Mouse (Mus musculus) cerebral cortex, adult 2 months (tissue): ENCODE results near the gene Nckipsd.

ENCODE experiments used
- WGBS: fragments of 180-500 bp; shearing (Covaris S2); methylation state at CpG from one replicate; pipeline ENCODE4 v1.1.7; 2018; 5-methylcytosine and 5-hydroxymethylcytosine counted together

Nckipsd gene

DNA sequence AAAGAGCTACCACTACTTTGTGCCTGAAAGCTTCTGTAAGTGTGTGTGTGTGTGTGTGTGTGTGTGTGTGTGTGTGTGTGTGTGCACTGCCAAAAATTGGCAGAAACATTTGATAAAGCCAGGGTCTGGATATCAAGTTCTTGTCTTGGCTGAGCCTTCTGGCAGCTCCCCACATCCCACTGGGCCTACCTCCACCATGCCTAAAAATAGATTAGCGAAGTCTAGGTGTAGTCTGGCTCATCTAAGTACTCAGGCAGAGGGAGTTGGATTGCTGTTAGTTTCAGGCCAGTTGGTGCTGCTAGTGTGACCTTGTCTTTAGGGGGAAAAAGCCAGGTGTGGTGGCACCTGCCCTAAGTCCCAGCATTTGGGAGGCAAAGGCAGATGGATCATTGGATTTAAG lies 1.3 kb upstream of the Nckipsd start:
- WGBS, result 37% methylated on average over 1 of the region's 1 CpGs

DNA sequence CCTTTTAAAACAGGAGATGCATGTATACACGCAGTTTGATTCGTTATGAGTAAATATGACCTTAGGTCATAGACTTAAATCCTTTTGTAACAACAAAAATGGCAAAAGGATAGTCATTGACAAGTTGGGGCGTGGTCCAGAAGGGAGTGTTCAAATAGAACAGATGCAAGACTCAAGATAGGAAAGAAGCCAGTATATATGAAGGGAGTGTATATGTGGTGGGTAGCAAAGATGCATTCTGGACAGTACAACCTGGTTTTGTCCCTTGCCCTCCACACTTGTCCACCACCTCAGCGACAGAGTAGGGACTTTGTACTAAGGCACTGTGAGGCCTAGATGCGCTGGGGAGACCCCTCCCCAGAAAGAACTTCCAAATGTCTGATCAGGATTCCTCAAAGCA lies 494 bp upstream of the Nckipsd start:
- 56% methylated on average over 5 of the region's 5 CpGs for WGBS

DNA sequence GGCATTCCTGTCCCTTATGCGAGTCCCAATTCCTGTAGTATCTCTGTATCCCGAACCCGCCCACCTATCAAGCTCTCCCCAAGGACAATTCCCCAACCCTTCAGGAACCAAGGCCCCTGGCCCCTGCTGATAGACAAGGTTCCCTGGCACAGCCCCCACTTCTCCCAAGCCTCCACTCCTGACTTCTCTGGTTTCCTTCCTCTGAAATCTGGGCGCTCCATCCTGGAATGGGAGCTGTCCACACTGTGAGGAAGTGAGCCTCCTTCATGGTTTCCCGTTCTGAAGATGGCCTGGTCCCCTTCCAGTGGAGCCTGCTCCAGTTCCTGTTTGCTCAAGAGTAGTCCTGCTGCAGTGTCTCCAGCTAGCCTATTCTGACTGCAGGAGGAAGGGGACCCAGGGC lies 1.0 kb downstream of the Nckipsd start:
- WGBS, result 36% methylated on average over 5 of the region's 5 CpGs

DNA sequence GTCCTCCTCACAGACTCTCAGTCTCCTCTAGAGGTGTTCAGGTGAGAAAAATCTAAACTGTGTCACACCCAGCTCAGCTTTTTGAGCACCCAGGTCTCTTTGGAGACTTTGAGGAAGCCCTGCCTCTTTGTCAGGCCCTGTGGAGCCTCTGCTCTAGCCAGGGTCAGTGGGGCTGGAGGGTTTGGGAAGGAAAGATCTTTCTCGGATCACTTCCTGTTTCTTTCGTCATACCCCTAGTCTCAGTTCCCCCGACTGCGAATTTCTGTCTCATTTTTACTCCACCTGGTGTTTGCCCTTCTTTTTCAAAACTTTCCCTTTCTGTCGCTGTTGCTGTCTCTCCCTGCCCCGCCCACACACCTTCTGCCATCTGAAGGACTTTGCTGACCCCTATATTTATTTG lies 1.6 kb downstream of the Nckipsd start:
- WGBS, result 52% methylated on average over 6 of the region's 6 CpGs

DNA sequence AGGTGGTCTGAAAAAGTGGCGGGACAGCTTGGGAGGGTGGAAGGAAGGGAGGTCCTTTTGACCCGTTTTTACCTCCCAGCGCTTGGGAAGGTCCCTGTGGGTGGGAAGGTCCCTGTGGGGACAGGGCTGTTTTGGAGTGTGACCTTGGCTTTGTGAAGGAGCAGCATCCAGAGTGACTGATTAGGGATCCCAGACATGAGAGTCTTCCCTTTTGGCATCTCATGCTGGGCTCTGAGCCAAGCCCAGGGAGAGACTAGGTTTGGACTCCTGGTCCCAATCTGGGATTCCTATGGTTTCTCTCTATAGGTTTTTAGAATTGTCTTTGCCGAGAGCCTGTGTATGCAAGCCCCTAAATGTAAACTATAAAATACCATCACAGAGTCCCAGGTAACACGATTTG lies 2.3 kb downstream of the Nckipsd start:
- WGBS, result 77% methylated on average over 5 of the region's 5 CpGs

DNA sequence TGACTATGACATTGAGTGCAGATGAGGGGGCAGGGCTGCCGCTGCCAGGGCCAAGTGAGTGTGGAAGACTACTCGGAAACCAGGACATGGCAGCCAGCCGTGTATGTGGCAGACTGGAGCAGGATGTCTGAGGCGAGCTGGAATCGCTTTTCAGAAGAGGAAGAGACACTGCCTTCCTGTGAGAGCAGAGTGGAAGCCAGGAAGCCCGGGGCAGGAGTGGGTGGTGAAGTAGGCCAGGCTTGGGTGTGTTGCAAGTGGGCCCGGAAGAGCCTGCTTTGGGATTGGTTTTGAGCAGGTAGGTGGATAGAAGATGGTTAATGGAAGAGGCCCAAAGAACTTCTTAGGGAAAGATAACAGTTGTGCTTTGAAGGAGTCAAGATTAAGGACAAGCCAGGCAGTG lies 7.4 kb downstream of the Nckipsd start:
- WGBS, result 57% methylated on average over 7 of the region's 7 CpGs

DNA sequence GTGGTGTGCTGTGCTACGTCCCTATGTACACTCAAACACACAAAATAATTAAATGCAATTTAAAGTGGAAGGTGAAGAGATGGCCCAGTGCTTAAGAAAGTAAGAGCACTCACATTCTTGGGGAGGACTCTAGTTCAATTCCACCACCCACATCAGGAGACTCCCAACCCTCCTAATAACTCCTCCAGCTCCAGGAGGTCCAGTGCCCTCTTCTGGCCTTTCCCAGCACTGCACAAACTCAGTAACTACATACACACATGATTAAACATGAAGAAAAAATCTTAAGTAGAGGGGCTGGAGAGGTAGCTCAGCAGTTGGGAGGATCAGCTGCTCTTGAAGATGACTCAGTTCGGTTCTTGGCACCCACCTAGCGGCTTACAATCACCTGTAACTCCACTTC lies 11.3 kb downstream of the Nckipsd start:
- WGBS, result 61% methylated on average over 3 of the region's 3 CpGs

DNA sequence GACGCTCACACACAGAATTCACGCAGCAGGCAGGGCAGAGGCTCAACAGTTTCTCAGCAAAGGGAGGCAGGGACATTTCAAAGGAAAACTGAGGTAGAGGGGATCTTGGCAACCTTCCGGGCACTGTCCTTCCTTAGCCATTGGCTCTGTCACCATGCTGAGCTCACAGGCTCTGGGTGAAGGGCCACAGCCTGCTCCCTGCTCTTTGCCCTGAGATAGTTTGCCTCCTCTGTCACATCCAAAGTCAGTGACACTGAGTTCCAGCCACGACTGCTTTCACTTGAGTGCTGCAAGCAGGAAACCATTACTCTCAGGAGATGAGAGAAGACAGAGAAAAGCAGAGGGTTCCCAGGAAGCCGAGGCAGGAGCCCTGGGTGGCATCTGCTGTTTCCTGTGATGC lies 11.9 kb downstream of the Nckipsd start:
- WGBS, result 62% methylated on average over 5 of the region's 5 CpGs

DNA sequence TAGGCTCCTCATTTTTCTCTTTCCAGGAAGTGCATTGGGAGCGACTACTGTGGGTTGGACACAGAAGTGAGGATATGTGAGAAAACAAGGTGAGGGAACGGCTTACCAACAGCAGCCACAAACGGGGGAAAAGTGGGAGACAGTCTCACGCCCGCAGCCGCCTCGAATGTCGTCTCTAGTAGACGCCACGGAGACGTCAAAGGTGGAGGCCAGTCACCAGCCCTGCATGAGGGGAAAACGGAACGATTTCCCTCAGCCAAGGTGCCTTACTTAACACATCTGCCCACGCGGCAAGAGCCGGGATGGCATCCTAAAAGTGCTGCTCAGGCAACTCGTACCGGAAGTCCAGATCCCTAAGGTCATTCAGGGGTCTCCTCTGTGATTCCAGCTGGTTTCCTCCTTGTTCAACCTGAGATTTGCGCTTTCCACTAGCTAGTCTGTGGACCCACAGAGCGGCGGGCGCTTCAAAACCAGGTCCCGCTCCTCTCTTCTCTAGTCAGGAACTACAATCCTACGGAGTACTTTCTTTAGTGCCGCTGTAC lies 16.0 kb downstream of the Nckipsd start:
- 4% methylated on average over 25 of the region's 25 CpGs for WGBS

DNA sequence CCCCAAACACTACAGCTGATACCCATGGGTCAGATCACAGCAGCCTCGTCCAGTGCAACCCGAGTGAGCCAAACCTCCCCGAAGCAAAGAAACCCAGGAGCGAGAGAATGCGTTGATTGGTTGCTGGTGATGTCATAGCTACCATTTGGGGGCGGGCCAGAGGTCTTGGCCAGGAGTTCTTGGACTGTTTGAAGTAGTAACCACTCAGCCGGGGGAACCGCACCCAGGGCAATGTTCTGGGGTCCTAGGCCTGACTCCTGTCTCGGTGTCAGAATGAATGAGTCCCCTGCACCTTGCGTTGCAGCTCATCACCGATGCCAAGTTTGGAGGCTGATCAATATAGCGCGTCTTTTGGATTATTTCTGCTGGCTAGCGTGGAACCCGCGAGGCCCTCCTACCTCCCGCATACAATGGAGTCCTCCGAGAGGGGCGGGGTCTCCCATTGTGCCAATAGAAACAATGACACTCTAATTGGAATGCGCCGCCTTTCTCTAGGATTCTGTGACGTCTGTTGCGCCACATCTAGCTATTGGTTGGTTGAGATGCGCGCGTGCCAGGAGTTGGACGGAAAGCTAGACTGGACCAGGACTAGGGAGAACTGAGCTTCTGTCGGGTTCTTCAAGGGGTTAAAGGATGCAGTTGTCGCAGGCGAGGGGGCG lies 16.7 kb downstream of the Nckipsd start:
- WGBS, result under 1% methylated on average over 31 of the region's 31 CpGs

DNA sequence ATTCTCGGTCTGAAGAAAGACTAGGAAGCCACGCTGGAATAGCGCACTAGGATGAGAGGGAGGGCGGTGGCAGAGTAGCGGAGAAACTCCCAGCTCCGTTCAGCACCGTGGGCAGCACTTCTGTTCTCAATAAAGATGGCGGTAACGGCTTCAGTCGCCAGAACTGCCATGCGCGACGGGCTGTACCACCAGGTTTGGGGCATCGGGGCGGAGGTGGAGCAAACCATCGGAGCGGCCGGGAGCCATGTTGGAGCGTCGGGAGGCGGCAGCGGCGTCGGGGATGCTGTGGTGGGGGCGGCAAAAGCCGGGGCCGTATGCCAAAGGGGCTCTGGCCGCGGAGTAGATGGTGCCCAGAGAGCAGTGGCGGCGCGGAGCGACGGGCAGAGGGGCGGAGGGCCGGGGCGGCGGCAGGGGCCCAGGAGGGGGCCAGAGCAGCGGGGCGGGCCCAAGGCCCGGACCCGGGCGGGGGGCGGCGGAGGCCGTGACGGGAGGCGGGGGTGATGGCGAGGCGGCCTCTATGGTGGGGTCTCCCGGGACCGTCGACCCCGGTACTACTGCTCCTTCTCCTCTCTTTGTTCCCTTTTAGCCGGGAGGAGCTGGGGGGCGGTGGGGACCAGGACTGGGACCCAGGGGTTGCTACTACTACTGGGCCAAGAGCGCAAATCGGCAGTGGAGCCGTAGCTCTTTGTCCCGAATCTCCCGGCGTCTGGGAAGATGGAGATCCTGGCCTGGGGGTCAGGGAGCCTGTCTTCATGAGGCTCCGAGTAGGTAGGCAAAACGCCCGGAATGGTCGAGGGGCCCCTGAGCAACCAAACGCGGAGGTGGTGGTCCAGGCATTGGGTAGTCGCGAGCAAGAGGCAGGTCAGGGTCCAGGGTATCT lies 17.9 kb downstream of the Nckipsd start, which contains the start of gene Celsr3:
Celsr3 (plus strand) TSS at position 501 of the 880 bp plus-strand sequence.
- WGBS, result 2% methylated on average over 68 of the region's 70 CpGs

DNA sequence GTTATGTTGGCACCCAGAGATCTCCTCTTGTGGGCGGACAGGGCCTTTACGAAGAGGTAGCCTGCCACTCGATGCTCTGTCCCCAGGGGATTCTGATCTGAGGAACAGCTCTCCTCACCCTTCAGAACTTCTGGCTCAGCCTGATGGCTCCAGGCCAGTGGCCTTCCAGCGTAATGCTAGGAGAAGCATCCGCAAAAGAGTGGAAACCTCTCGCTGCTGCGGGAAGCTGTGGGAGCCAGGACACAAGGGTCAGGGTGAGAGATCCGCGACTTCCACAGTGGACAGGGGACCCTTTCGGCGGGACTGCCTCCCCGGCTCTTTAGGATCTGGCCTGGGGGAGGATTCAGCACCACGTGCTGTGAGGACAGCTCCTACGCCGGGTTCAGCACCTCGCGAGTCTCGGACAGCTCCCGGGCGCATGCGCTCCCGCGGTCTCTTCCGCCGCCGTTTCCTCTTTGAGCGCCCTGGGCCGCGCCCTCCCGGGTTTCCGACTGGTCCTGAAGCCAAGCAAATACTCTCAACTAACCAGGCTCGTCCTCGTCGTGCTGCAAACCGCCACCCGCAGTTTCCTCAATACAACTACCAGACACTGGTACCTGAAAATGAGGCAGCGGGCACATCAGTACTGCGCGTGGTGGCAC lies 18.7 kb downstream of the Nckipsd start:
- 1% methylated on average over 39 of the region's 39 CpGs for WGBS

DNA sequence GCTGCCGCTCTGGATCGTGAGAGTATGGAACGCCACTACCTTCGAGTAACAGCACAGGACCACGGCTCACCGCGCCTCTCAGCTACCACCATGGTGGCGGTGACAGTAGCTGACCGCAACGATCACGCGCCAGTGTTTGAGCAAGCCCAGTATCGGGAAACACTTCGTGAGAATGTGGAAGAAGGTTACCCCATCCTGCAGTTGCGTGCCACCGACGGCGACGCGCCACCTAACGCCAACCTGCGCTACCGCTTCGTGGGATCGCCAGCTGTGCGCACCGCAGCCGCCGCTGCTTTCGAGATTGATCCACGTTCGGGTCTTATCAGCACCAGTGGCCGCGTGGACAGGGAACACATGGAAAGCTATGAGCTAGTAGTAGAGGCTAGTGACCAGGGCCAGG lies 19.3 kb downstream of the Nckipsd start:
- WGBS, result 16% methylated on average over 34 of the region's 34 CpGs

DNA sequence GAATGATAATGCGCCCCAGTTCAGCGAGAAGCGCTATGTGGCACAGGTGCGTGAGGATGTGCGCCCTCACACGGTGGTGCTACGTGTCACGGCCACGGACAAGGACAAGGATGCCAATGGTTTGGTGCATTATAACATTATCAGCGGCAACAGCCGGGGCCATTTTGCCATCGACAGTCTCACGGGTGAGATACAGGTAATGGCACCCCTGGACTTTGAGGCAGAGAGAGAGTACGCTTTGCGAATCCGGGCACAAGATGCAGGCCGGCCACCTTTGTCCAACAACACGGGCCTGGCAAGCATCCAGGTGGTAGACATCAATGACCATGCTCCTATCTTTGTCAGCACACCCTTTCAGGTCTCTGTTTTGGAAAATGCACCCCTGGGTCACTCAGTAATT lies 19.7 kb downstream of the Nckipsd start:
- WGBS, result 64% methylated on average over 18 of the region's 18 CpGs

DNA sequence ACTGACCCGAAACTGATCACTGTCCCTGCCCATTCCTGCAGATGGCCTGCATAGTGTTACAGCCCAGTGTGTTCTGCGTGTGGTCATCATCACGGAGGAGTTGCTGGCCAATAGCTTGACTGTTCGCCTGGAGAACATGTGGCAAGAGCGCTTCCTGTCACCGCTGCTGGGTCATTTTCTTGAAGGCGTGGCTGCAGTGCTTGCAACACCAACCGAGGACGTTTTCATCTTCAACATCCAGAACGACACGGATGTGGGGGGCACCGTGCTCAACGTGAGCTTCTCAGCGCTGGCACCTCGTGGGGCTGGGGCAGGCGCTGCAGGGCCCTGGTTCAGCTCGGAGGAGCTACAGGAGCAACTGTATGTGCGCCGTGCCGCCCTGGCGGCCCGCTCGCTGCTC lies 23.5 kb downstream of the Nckipsd start:
- WGBS, result 23% methylated on average over 23 of the region's 23 CpGs

DNA sequence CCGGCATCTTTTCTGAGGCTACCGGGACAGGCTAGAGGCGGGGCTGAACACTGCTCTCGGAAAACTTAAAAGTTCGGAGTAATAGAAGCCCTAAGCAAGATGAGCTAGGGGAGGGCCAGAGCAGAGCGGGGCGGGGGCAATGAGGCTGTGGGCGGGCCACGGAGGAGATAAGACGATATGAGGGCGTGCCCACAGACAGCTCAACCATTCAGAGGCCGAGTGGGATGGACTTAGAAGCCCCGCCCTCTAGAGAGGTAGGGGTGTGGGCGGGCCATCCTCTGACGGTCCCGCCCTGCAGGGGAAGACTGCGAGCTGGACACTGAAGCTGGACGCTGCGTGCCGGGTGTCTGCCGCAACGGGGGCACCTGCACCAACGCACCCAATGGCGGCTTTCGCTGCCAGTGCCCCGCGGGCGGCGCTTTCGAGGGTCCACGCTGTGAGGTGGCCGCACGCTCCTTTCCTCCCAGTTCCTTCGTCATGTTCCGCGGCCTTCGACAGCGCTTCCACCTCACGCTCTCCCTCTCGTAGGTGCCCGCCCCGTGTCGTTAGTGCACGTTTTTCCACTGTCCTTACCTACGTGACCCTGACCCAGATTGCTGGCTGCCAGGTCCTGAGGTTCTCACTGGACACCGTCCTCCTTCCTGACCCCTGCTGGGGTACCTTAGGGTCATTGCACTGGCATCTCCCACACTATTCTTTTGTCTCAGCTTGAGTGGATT lies 24.4 kb downstream of the Nckipsd start:
- WGBS, result 21% methylated on average over 46 of the region's 46 CpGs

DNA sequence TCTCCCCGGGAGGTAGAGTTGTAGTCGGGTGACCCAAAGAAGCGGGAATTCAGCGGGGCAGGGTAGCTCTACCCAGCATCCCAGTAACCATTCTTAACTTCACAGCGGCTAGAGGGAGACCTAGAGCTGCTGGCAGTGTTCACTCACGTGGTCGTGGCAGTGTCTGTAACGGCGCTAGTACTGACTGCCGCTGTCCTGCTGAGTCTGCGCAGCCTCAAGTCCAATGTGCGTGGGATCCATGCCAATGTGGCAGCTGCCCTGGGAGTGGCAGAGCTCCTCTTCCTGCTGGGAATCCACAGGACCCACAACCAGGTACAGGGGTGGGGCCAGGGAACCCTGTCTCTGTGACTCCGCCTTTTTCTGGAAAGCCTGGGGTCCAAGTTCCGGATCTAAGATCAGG lies 34.8 kb downstream of the Nckipsd start:
- 19% methylated on average over 14 of the region's 14 CpGs for WGBS

DNA sequence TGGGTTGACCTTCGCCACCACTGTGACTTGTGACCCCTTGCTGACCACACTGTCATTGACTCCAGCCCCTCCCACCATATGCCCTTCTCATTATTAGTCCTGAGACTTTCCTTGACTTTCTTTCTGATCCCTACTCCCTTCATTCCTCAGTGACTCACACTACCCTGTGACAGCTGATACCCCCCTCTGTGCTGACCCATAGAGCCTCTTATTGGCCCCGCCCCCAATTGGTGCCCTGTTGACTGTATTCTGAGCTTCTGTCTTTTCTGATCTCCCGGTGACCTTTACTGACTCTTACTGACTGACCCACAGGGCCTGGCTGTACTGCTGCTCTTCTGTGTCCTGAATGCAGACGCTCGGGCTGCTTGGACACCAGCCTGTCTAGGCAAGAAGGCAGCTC lies 37.2 kb downstream of the Nckipsd start:
- WGBS, result 85% methylated on average over 5 of the region's 5 CpGs

DNA sequence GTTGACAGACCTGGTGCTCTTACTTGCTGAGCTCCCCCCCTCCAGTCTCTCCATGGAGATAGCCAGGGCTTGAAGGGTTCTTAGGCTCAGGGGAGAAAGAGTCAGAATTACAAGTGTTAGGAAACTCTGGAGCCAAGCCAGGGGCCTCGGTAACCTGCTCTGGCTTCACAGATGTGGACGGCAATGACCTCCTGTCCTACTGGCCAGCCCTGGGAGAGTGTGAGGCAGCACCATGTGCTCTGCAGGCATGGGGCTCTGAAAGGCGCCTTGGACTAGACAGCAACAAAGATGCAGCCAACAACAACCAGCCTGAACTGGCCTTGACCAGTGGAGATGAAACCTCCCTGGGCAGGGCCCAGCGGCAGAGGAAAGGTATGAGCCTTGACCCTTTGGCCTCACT lies 39.2 kb downstream of the Nckipsd start:
- 79% methylated on average over 4 of the region's 4 CpGs for WGBS

DNA sequence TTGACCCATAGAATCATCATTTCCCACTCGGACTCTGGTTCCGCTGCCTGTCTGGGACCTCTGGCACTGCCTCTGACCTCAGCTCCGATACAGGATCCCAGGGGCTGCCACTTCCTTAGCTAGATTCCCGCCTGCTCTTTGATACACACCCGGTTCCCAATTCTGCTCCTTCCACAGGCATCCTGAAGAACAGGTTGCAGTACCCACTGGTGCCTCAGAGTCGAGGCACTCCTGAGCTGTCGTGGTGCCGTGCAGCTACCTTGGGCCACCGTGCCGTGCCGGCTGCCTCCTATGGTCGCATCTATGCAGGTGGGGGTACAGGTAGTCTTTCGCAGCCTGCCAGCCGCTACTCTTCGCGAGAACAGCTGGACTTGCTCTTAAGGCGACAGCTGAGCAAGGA lies 40.3 kb downstream of the Nckipsd start:
- 81% methylated on average over 17 of the region's 17 CpGs for WGBS

DNA sequence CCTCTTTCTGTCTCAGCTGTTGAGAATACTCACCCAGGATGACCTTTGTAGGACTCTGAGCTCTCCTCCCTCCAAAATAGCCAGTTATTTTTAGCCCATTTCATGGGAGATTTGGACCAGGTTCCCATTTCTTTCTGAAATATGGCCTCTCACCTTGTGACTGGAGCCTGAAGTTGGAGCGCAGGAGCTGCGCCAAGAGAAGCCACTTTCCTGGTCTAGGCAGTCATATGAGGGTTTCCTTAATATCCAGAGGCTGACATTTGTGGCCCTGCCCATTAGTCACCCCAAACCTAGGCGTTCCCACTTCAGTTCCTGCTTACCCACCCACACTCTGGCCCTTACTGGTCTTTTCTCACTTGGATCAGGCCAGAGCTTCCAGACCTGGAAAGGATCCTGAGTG lies 44.8 kb downstream of the Nckipsd start, which contains the start of gene Slc26a6:
Slc26a6 (plus strand) TSS at position 308 of the 400 bp plus-strand sequence.
- 77% methylated on average over 3 of the region's 3 CpGs for WGBS
